Mouse (Mus musculus) limb, embryonic 11.5 days (tissue): ENCODE results near the gene Sp110. TPM values are rescaled to one million over a fixed set of nuclear protein-coding genes. Genes with fewer than 3 reads are reported as not detected.
"Not testable (repeated sequence)": the region's sequence is repeated elsewhere in the genome, so short reads cannot be mapped to it uniquely, and the experiment has no call there.

Source experiments
- ATAC-seq: fragments of 200-750 bp; cut with Nextera tagmentation; 2 replicates; pipeline ENCODE4 v1.8.0; 2017; ENCODE audit warnings: low read depth; ENCODE audit not compliant: insufficient number of reproducible peaks, low FRiP score, low TSS enrichment
- DNase-seq: peaks from one replicate; pipeline ENCODE4 v3.0.0-alpha.2; 2015; ENCODE audit warnings: low spot score
- H3K27ac ChIP-seq: fragments of 300-500 bp; sonication (generic); replicated peaks from 2 replicates; pipeline ENCODE4 v1.5.1; 2014; ENCODE audit warnings: low read depth, mild to moderate bottlenecking, low read length
- H3K27me3 ChIP-seq: fragments of 300-500 bp; sonication (generic); 2 replicates; pipeline ENCODE4 v1.6.1; 2014; ENCODE audit warnings: mild to moderate bottlenecking, low read length, mixed read lengths; ENCODE audit not compliant: control insufficient read depth, insufficient read depth
- H3K36me3 ChIP-seq: fragments of 300-500 bp; sonication (generic); 2 replicates; pipeline ENCODE4 v1.6.1; 2014; ENCODE audit warnings: mild to moderate bottlenecking, low read length, moderate library complexity, mixed read lengths; ENCODE audit not compliant: control insufficient read depth, insufficient read depth
- H3K4me1 ChIP-seq: fragments of 300-500 bp; sonication (generic); 2 replicates; pipeline ENCODE4 v1.6.1; 2014; ENCODE audit warnings: low read length, mixed read lengths; ENCODE audit not compliant: control insufficient read depth, insufficient read depth
- H3K4me2 ChIP-seq: fragments of 300-500 bp; sonication (generic); 2 replicates; pipeline ENCODE4 v1.6.1; 2014; ENCODE audit warnings: low read depth, mild to moderate bottlenecking, moderate library complexity; ENCODE audit not compliant: severe bottlenecking
- H3K4me3 ChIP-seq: fragments of 300-500 bp; sonication (generic); 2 replicates; pipeline ENCODE4 v1.5.1; 2014; ENCODE audit warnings: low read depth, low read length
- H3K9ac ChIP-seq: fragments of 300-500 bp; sonication (generic); 2 replicates; pipeline ENCODE4 v1.6.1; 2014; ENCODE audit warnings: mild to moderate bottlenecking, low read length
- H3K9me3 ChIP-seq: fragments of 300-500 bp; sonication (generic); 2 replicates; pipeline ENCODE4 v1.6.1; 2016; ENCODE audit warnings: low read length; ENCODE audit not compliant: control insufficient read depth
- WGBS: fragments of 180-500 bp; shearing (Covaris S2); extraction: QIAGEN DNeasy Blood & Tissue Kit; methylation state at CpG from one replicate; pipeline ENCODE4 v1.1.7; 2014; 5-methylcytosine and 5-hydroxymethylcytosine counted together
- polyA plus RNA-seq: library from polyadenylated mRNA; unstranded; fragments of >200 nt; fragmentation: Nextera tagmentation; extraction: Ambion mirVana; gene quantifications from 2 replicates; pipeline ENCODE4 v1.2.1, GENCODE M21; 2014

The Sp110 gene
- polyA plus RNA-seq, 1 experiment from 2014 or later = 0.64 TPM

DNA sequence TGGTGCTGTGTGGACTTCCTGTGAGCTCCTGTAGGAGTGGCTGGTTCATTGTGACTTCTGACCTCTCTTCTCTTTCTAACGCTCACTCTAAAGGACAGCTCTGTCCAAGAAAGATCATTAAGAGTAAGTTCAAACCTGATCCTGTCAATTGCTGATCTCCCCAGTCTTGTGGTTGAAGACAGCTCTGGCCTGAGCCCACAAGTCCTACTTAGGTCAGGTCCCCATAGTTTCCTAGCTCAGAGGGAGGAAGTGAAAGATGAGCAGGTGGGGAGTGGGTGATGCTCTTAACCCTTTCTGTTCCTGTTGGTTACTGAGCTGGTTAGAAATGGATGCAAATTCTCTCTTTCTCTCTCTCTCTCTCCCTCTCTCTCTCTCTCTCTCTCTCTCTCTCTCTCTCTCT lies 5.7 kb upstream of the Sp110 start:
- WGBS = no CpG with 5 or more reads among the region's 1 CpGs
- H3K9ac ChIP-seq, H3K9me3 ChIP-seq, H3K27ac ChIP-seq, H3K36me3 ChIP-seq, H3K4me2 ChIP-seq, H3K4me1 ChIP-seq, H3K27me3 ChIP-seq, ATAC-seq, H3K4me3 ChIP-seq, DNase-seq: not testable (repeated sequence)

GRCm38 (mm10) chr1:85600794-85601193 lies 2.2 kb upstream of the Sp110 start:
- H3K36me3 ChIP-seq, DNase-seq, H3K9ac ChIP-seq, H3K4me3 ChIP-seq, H3K27me3 ChIP-seq, H3K4me1 ChIP-seq, H3K9me3 ChIP-seq, ATAC-seq, H3K4me2 ChIP-seq, H3K27ac ChIP-seq: not testable (repeated sequence)
- WGBS = 70% methylated on average over 4 of the region's 4 CpGs

DNA sequence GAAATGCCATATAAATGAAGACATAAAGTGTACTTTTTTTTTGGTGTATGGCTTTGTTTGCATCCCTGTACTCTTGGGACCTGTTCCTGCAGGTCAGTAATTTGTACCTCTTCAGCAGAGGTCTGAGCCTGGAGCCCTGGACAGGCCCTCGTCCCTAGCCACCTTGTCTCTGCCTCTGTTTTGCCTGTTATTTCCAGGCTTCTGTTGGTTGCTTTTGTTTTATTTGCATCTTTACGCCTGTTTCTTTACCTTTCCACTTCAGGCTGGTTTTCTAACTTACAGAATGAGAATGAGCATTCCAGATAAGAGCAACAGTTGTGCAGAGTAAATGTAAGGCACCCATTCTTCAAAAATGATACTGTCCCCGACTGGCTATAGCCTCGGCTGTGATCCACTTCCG lies 1.5 kb upstream of the Sp110 start, which contains the start of gene Sp140:
Gene Sp140 (plus strand): TSS at position 301 of the 400 bp plus-strand sequence.
- not testable (repeated sequence) for H3K4me2 ChIP-seq, H3K27ac ChIP-seq, H3K4me1 ChIP-seq, ATAC-seq, H3K36me3 ChIP-seq, H3K9ac ChIP-seq, H3K4me3 ChIP-seq, H3K9me3 ChIP-seq, DNase-seq, H3K27me3 ChIP-seq
- WGBS = no CpG with 5 or more reads among the region's 5 CpGs

DNA sequence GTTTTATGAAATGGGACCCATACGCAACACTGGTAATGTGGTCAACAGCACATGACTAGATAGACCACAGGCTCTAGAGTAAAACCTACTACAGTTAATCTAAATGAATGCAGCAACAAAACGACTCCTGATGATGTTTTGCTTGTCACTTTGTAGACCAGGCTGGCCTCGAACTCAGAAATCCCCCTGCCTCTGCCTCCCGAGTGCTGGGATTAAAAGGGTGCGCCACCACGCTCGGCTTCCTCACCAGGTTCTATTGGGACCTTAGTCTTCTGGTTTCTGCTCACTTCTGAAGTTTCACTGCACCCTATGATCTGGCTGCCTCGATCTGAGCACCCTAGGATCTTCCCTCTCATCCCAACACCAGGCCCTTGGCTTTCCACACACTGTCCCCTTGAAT lies 6.1 kb downstream of the Sp110 start:
- H3K9ac ChIP-seq, H3K27ac ChIP-seq, H3K4me1 ChIP-seq, H3K27me3 ChIP-seq, H3K4me2 ChIP-seq, H3K4me3 ChIP-seq, DNase-seq, H3K36me3 ChIP-seq, ATAC-seq, H3K9me3 ChIP-seq: not testable (repeated sequence)
- 87% methylated on average over 8 of the region's 8 CpGs for WGBS

DNA sequence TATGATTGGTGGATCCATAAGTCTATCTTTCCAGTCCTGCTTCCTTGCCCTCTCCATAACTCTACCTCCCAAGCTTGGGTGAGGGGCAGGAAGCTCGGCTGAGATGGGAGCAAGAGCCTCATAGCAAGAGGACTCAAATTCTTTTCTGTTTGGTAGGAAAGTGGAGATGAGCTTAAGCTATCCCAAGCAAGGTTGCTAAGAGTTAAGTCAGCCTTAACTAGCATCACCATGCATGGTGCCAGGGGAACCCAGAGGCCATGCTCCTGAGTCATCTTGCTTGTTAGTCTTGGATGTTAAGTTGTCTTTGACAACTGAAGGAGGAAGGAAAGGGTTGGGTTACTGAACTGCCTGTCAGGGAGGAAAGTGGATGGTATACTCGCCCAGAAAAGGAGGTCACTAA lies 9.9 kb downstream of the Sp110 start:
- H3K4me1 ChIP-seq, ATAC-seq, H3K27ac ChIP-seq, H3K36me3 ChIP-seq, H3K4me2 ChIP-seq, DNase-seq, H3K4me3 ChIP-seq, H3K9me3 ChIP-seq, H3K27me3 ChIP-seq, H3K9ac ChIP-seq: not testable (repeated sequence)
- 83% methylated on average over 1 of the region's 2 CpGs for WGBS

DNA sequence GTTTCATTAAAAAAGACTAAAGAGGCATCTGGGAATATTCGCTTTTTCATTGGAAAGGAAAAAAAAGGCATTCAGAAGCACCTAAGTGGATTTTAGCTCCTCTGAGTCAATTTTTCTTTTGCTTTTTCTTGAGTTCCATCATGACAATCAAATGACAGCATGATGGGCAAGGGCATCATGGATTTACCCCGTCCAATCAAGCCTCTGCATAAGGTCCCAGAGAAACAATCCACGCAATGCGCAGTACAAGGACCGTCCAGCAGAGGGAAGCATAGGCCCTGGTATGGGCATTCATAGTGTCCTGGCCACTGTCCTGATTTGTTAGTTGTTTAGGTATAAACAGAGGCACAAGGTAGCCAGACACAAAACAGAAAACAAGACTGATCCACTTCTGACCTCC lies 17.1 kb downstream of the Sp110 start:
- H3K9ac ChIP-seq, H3K27ac ChIP-seq, H3K9me3 ChIP-seq, DNase-seq, H3K4me2 ChIP-seq, H3K4me3 ChIP-seq, ATAC-seq, H3K4me1 ChIP-seq, H3K27me3 ChIP-seq, H3K36me3 ChIP-seq: not testable (repeated sequence)
- WGBS = 30% methylated on average over 4 of the region's 5 CpGs

DNA sequence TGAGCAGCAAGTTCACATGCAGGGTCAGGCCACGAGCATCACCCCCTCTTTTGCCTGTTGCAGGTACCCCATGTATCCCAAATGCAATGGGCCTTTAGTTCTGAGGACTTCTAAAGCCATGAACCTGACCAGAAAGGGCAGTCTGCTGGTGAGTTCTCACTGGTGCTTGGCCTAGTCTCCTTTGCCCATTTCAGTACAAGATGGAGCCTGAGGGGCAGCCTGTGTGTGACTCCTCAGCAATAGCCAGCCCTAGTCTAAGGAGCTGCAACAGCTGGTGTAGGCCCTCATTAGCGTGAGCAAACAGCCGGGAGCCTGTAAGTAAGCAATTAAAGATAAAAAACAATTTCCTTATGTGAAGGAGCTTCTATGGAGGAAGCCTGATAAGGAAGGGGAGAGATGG lies 18.0 kb downstream of the Sp110 start:
- H3K4me3 ChIP-seq, H3K9me3 ChIP-seq, H3K27ac ChIP-seq, H3K9ac ChIP-seq, H3K4me1 ChIP-seq, H3K27me3 ChIP-seq, H3K36me3 ChIP-seq, H3K4me2 ChIP-seq, ATAC-seq, DNase-seq: not testable (repeated sequence)
- 55% methylated on average over 3 of the region's 3 CpGs for WGBS

DNA sequence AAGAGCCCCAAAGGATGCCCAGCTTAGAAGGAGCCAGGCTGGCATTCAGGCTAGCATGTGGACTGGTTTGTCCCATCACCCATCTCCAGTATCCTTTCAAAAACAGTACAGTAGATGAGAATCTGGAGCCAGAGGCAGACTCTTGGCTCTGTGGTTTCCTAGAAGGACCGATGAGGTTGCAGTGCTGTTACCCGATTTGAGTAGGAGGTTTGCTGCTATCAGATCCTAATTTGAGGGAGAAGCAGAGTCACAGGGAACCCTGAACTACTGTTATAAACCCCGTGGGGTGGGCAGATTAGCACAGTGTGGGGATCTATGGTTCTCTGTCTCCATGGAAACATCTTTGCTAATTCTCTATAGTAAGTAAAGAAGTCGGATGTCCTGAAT lies 18.5 kb downstream of the Sp110 start:
- not testable (repeated sequence) for H3K27me3 ChIP-seq, H3K36me3 ChIP-seq, H3K9me3 ChIP-seq, H3K4me1 ChIP-seq, H3K9ac ChIP-seq, H3K4me2 ChIP-seq, DNase-seq, H3K4me3 ChIP-seq, H3K27ac ChIP-seq
- 82% methylated on average over 2 of the region's 4 CpGs for WGBS
- peak; percentile 65 for ATAC-seq
